Mouse (Mus musculus) stomach, embryonic 14.5 days (tissue): ENCODE data around the gene Jade1. TPM values are rescaled to one million over a fixed set of nuclear protein-coding genes. Genes with fewer than 3 reads are reported as not detected.
A peak's percentile ranks its signal among the peaks of the same experiment; 100 is the strongest.

Experiments used
- ATAC-seq: fragments of 200-750 bp; cut with Nextera tagmentation; 2 replicates; pipeline ENCODE4 v1.8.0; 2017; ENCODE audit warnings: low read depth, moderate TSS enrichment; ENCODE audit not compliant: insufficient number of reproducible peaks, insufficient read depth, low FRiP score
- H3K27ac ChIP-seq: fragments of 300-500 bp; sonication (generic); 2 replicates; pipeline ENCODE4 v1.5.1; 2014; ENCODE audit warnings: mild to moderate bottlenecking, low read length, moderate library complexity, mixed read lengths
- H3K27me3 ChIP-seq: fragments of 300-500 bp; sonication (generic); 2 replicates; pipeline ENCODE4 v1.6.1; 2014; ENCODE audit warnings: low read length, control low read depth, mixed read lengths; ENCODE audit not compliant: control insufficient read depth, insufficient read depth
- H3K36me3 ChIP-seq: fragments of 300-500 bp; sonication (generic); 2 replicates; pipeline ENCODE4 v1.6.1; 2014; ENCODE audit warnings: mild to moderate bottlenecking, control low read depth, low read length, moderate library complexity, mixed read lengths; ENCODE audit not compliant: control insufficient read depth, insufficient read depth
- H3K4me1 ChIP-seq: fragments of 300-500 bp; sonication (generic); 2 replicates; pipeline ENCODE4 v1.6.1; 2014; ENCODE audit warnings: low read length, control low read depth, mixed read lengths; ENCODE audit not compliant: control insufficient read depth, insufficient read depth
- H3K4me2 ChIP-seq: fragments of 300-500 bp; sonication (generic); replicated peaks from 2 replicates; pipeline ENCODE4 v1.6.1; 2014; ENCODE audit warnings: low read depth, low read length, control low read depth
- H3K4me3 ChIP-seq: fragments of 300-500 bp; sonication (generic); 2 replicates; pipeline ENCODE4 v1.5.1; 2014; ENCODE audit warnings: low read depth, low read length, control low read depth
- H3K9ac ChIP-seq: fragments of 300-500 bp; sonication (generic); replicated peaks from 2 replicates; pipeline ENCODE4 v1.6.1; 2014; ENCODE audit warnings: low read depth, mild to moderate bottlenecking, control low read depth, low read length, moderate library complexity, mixed read lengths
- H3K9me3 ChIP-seq: fragments of 300-500 bp; sonication (generic); 2 replicates; pipeline ENCODE4 v1.6.1; 2016; ENCODE audit warnings: low read depth, low read length, control low read depth; ENCODE audit not compliant: control insufficient read depth
- WGBS: fragments of 180-500 bp; shearing (Covaris S2); extraction: QIAGEN DNeasy Blood & Tissue Kit; methylation state at CpG from one replicate; pipeline ENCODE4 v1.1.7; 2014; 5-methylcytosine and 5-hydroxymethylcytosine counted together
- polyA plus RNA-seq: library from polyadenylated mRNA; unstranded; fragments of >200 nt; fragmentation: Nextera tagmentation; extraction: Ambion mirVana; gene quantifications from 2 replicates; pipeline ENCODE4 v1.2.1, GENCODE M21; 2014

Jade1 gene
- polyA plus RNA-seq, 1 experiment from 2014 or later = 12.1 TPM

DNA sequence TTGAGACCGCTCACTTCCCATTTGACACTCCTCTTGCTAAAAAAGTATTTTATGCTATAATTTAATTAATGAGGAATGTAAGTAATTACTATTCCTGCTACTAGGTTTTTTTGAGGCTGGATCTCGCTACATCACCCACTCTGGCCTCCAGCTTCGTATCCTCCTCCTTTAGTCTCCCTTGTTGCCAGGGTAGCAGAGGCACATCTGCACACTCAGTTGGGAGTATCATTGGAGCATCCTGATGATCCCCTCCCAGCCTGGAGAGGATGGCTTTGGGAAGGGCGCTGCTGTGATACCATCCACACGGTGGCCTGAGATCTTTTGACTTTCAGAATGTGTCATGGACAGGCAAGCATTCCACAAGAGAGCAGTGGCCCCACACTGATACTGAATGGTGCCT is 30.0 kb downstream of the Jade1 start:
- Histone ChIP-seq H3K9ac (no peak overlapping the region), H3K4me1 (peaks cover 15% of the 10 kb centered on the region), H3K9me3 (no peaks in the 10 kb centered on the region), H3K36me3 (no peaks in the 10 kb centered on the region; the same call in 1 of the 2 replicates), H3K27me3 (no peaks in the 10 kb centered on the region), H3K4me2 (no peak overlapping the region), H3K4me3 (no peak overlapping the region), H3K27ac (no peak overlapping the region)
- ATAC-seq = no peak
- WGBS = 88% methylated on average over 5 of the region's 5 CpGs

GRCm38 (mm10) chr3:41586330-41586729 is 30.8 kb downstream of the Jade1 start:
- WGBS = 69% methylated on average over 6 of the region's 6 CpGs
- H3K4me2 ChIP-seq = no peak overlapping the region
- no peak overlapping the region for H3K4me3 ChIP-seq
- peaks cover under 1% of the 10 kb centered on the region; the same call in 1 of the 2 replicates for H3K36me3 ChIP-seq
- H3K27me3 ChIP-seq = no peaks in the 10 kb centered on the region
- no peak for ATAC-seq
- H3K9me3 ChIP-seq = no peaks in the 10 kb centered on the region
- H3K27ac ChIP-seq = no peak overlapping the region
- H3K9ac ChIP-seq = no peak overlapping the region
- peaks cover 13% of the 10 kb centered on the region for H3K4me1 ChIP-seq

DNA sequence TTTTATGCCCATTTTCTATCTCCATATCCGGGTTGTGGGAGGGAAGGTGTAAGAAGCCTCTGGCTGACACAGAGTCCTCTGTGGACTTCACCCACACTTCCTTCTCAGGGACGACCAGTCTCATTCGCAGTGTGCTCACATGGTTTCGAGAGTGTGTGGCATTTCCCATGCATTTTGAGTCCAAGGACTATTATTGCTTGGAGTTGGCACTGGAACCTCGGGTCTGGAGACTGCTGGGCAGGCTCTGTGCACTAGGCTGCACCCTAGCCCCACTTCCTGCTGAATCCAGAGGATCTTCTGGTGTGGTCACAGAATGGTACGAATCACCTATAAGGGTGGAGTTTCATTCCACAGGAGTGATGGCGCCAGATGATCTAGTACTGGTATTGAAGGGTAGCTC is 31.4 kb downstream of the Jade1 start:
- peaks cover 7% of the 10 kb centered on the region; the same call in 1 of the 2 replicates for H3K36me3 ChIP-seq
- H3K27ac ChIP-seq = no peak overlapping the region
- H3K9ac ChIP-seq = no peak overlapping the region
- H3K9me3 ChIP-seq = no peaks in the 10 kb centered on the region
- H3K4me2 ChIP-seq = no peak overlapping the region
- no peaks in the 10 kb centered on the region for H3K27me3 ChIP-seq
- ATAC-seq = no peak
- 81% methylated on average over 7 of the region's 7 CpGs for whole genome bisulfite sequencing
- peaks cover 7% of the 10 kb centered on the region for H3K4me1 ChIP-seq
- H3K4me3 ChIP-seq = no peak overlapping the region

- Histone ChIP-seq H3K27me3 (no peaks in the 10 kb centered on the region), H3K27ac (no peak overlapping the region), H3K4me2 (no peak overlapping the region), H3K9me3 (no peaks in the 10 kb centered on the region), H3K9ac (no peak overlapping the region), H3K4me3 (no peak overlapping the region), H3K4me1 (peaks cover under 1% of the 10 kb centered on the region; the same call in 1 of the 2 replicates), H3K36me3 (peaks cover 7% of the 10 kb centered on the region; the same call in 1 of the 2 replicates)
- 0 out of 2 replicates have a peak, but pooled peaks have one; percentile 35 for ATAC-seq
- 73% methylated on average over 6 of the region's 6 CpGs for WGBS
Observed at GRCm38 (mm10) chr3:41587588-41587987, 32.1 kb downstream of the Jade1 start.

DNA sequence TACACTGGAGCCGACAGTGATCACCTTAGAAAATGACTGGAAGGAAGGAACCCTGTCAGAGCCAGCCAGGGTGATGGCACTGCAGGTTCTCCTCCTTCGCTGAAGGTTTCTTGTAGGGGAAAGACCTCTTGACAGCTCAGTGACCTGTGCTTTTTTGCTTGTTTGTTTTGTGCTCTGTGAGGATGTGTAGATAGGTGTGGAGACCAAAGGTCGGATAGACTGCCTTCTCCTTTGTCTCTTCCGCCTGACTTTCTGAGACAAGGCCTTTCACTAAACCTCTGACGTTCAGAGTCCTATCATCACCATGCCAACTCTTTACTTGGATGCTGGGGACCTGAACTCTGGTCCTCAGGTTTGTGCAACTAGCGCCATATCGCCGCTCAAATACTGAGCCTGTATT is 33.0 kb downstream of the Jade1 start:
- no peaks in the 10 kb centered on the region for H3K4me1 ChIP-seq
- H3K9ac ChIP-seq = no peak overlapping the region
- H3K4me2 ChIP-seq = no peak overlapping the region
- peaks cover 7% of the 10 kb centered on the region; the same call in 1 of the 2 replicates for H3K36me3 ChIP-seq
- no peaks in the 10 kb centered on the region for H3K9me3 ChIP-seq
- no peaks in the 10 kb centered on the region for H3K27me3 ChIP-seq
- no peak for ATAC-seq
- no peak overlapping the region for H3K27ac ChIP-seq
- no peak overlapping the region for H3K4me3 ChIP-seq
- WGBS = 77% methylated on average over 8 of the region's 8 CpGs

DNA sequence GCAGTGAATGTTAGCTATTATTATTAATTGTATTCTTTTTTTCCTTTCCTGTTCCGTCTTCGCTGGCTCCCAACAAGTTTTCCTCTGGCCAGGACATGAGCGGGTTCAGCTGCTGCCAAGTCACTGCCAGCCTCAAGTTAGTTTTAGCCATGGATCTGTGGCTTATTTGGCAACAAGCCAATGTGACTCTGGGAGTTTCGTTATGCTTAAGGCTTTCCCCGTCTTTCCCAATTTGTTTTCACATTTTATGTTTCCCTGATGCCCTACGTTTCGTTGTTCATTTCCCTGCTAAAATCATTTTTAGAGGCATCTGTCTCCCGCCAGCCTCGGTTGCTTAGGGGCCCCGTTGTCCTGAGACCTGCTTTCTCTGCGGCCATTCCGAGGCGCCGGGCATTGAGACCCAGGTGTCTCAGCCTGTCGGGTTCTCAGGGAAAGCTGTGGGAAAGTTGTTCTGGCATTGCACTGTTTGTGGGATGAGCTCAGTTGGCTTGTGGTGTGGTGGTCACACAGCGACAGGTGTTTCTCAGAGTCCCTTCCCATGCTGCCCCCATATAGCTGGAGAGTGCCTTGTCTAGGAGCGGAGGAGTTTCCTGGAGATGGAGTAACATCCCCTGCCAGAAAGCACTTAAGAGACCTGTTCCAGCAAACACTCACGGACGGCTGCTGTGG is 33.8 kb downstream of the Jade1 start:
- no peak overlapping the region for H3K9ac ChIP-seq
- 79% methylated on average over 19 of the region's 19 CpGs for WGBS
- no peak overlapping the region for H3K4me3 ChIP-seq
- no peak for ATAC-seq
- H3K36me3 ChIP-seq = peaks cover 13% of the 10 kb centered on the region; the same call in 1 of the 2 replicates
- H3K9me3 ChIP-seq = no peaks in the 10 kb centered on the region
- no peaks in the 10 kb centered on the region for H3K4me1 ChIP-seq
- no peaks in the 10 kb centered on the region for H3K27me3 ChIP-seq
- no peak overlapping the region for H3K4me2 ChIP-seq
- H3K27ac ChIP-seq = no peak overlapping the region

DNA sequence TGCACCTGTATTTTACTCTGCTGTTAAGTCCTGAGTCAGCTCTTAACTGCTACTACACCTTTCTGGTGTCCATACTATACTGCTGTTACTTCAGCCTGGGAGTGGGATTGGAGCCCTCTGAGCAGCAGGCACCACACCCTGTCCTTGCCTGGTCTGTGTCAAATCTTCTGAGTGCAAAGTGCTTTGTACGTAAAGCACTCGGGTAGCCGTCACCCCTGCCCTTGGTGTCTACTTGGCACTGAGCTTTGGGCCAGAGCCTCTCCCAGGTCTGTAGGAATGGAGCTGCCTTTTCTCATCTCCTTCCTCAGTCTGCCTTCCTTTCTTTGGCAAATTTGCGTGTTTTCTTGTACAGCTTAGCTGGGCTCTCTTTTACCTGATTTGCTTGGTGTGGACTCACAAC is 34.5 kb downstream of the Jade1 start:
- H3K36me3 ChIP-seq = peaks cover 13% of the 10 kb centered on the region; the same call in 1 of the 2 replicates
- 88% methylated on average over 4 of the region's 4 CpGs for WGBS
- H3K4me3 ChIP-seq = no peak overlapping the region
- ATAC-seq = no peak
- H3K4me1 ChIP-seq = no peaks in the 10 kb centered on the region
- H3K9ac ChIP-seq = no peak overlapping the region
- H3K27ac ChIP-seq = no peak overlapping the region
- no peaks in the 10 kb centered on the region for H3K9me3 ChIP-seq
- H3K4me2 ChIP-seq = no peak overlapping the region
- H3K27me3 ChIP-seq = no peaks in the 10 kb centered on the region

GRCm38 (mm10) chr3:41590695-41591559 is 35.4 kb downstream of the Jade1 start:
- H3K4me1 ChIP-seq = no peaks in the 10 kb centered on the region
- H3K4me2 ChIP-seq = no peak overlapping the region
- no peak overlapping the region for H3K4me3 ChIP-seq
- WGBS = 84% methylated on average over 20 of the region's 20 CpGs
- no peaks in the 10 kb centered on the region for H3K9me3 ChIP-seq
- no peak overlapping the region for H3K9ac ChIP-seq
- peaks cover 13% of the 10 kb centered on the region; the same call in 1 of the 2 replicates for H3K36me3 ChIP-seq
- ATAC-seq = no peak
- H3K27ac ChIP-seq = no peak overlapping the region
- no peaks in the 10 kb centered on the region for H3K27me3 ChIP-seq
